Mouse (Mus musculus) fat pad, adult 2 months (tissue): Measurements from ENCODE around the gene Twist2.

ENCODE experiments used
- DNase-seq: peaks from one replicate; pipeline ENCODE4 v3.0.0-alpha.2; 2011; ENCODE audit warnings: low read depth, low spot score; ENCODE audit errors: extremely low read depth

The Twist2 gene

DNA sequence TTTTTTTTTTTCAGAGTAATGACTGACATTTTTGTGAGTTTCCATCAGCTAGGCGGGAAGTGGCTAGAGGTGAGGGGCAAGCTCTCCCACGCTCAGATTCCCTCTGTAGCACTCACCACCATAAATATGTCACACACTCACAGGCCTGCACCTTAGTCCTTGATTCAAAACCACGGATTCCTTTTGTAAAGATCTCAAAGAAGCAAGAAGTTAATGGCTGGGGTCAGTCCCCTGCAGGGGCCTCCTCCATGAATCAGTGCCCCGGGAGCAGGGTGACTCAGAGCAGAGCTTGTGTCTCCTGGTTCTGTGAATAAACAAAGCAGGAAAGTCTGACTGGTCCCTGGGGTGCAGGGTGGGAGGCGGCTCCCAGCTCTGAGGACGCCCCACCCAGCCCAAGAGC, 15.3 kb downstream of the Twist2 start:
- DNase-seq = no peak

DNA sequence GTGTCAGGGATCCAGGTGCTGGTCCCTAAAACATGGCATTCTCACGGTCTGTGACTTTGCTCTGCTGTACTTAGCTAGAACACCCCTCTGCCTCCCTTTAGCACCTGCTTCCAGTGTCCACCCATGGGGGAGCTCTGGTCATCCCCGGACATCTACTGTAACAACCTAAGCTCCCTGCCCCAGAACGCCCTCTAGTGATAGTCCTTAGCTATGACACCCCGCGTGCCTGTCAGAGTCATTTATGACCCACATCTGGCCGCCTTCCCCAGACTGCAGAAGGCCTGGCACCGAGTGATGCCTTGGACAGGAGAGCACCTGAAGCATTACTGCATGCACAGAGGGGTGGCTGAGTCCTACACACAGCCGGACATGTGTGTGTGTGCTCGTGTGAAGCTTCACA, 18.0 kb downstream of the Twist2 start:
- DNase-seq = no peak

DNA sequence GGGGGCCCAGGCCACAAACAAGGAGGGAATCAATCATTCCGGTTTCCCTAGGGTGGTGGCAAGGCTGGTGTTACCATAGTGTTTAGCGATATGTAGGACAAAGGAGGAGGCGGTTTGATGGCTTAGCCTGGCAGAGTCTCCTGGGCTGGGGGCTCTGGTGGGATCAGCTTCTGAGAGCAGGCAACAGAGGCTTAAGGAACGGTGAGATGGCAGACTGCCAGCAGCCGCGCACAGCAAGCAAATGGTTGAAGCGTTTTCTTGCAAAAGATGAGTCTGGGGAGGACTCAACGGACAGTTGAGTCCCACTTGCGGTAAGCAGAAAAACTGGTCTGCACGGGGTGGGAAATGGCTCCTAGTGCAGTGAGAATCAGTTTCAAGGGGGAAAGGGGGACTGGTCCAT, 19.3 kb downstream of the Twist2 start:
- no peak for DNase-seq

DNA sequence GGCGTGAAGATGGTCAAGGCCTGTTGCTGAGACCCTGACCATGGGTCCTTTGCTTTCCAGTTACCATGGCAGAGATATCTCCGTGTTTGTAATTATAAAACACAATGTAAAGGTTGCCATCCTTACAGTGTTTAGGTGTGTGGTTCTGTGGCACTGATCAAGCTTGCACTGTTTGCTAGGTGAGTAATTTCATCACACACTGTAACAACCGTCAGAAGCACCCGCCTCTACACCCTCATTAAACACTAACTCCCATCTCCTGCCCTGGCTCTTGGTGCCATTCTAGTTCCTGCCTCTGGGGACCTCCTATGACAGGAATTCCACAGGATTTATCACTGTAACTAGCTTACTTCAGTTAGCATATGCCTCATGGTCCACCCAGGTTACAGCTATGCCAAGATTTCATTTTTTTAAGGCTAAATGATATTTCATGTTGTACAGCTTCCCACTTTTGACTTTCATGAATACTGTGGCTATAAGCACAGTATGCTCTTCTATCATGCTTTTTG, 21.1 kb downstream of the Twist2 start:
- no peak for DNase-seq

DNA sequence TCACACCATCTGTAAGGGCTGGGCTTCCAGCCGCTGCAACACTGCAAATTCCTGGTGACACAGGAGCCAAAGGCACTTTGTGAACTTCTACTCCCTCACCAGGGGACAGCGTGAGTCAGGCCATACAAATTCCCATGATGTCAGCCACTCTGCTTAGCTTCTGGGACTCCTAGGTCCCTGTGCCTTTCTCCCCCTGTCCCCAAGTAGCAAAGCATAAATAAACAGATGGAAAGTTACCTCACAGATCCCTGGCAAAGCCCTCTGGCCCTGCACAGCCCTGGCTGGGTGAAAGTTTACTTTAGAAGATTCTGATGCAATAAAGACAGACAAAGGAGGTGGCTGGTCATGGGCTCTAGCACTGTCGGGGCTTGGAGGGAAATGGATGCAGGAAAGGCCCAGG, 22.3 kb downstream of the Twist2 start:
- DNase-seq = peak; percentile 30

DNA sequence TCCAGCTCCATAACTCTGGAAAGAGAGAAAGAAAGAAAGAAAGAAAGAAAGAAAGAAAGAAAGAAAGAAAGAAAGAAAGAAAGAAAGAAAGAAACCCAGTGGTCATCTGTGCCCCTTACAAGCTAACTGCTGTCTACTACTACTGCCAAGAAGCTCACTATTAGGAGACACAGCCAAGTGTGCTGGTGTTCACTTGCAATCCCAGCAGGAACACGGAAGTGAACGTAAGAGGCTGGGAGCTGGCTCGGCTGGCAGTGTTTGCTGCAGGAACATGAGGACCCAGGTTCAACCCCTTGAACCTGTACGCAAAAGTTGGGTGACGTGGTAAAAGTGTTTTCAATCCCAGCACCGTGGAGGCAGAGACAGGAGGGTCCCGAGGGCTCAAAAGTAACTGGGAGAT, 22.7 kb downstream of the Twist2 start:
- peak; percentile 10 for DNase-seq

DNA sequence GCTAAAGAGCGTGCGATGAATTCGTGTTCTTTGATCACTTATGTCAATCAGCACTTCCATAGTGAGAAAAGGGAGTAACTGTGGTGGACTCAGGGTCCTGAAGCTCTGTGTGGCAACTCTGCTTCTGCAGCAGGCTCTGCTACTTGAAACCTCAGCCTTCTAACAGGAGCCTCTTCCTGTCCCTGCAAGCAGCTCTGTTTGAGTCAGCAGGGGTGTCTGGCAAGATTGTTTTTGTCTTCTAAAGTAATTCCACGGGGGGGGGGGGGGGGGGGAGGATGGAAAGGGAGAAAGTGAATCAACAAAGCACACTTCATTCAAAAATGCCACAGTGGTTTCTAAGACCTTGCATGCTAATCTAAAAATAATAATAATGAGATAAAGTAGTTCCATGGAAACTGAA, 24.0 kb downstream of the Twist2 start:
- no peak for DNase-seq

DNA sequence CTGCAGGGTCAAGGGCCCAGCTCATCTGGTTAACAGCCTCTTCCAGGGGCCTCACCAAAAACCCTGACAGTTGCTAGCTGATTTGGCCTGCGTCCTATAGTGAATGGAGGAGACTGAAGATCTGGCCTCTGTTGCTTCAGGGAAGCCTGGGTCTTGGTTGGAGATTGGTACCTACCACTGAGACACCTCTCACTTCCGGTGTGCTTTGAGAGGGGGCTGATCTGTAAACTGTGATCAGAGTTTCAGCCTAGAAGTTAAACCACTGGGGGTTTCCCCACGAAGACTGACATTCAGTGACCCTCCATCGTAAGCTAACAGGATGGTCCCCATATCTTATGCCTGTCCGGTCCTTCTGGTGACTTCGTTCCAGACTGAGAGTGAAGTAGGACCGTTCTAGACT, 30.7 kb downstream of the Twist2 start:
- no peak for DNase-seq

DNA sequence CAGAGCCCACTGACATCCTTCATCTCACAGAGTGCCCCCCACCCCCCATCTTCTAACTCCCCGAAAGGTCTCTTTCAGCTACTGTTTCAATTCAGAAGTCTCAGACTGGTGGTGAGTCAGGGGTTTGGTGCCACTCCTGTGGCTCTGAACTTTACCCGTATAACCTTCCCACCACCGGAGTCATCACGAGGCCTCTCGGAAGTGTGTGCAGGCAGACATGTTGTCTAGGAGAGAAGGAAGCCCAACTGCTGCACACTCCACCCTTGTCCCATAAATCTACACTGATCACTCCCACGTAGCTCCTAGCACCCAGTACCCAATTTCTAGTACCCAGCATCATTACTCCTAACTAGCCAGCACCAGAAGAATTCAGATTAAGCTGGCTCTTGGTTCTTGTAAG, 38.3 kb downstream of the Twist2 start:
- DNase-seq = no peak

DNA sequence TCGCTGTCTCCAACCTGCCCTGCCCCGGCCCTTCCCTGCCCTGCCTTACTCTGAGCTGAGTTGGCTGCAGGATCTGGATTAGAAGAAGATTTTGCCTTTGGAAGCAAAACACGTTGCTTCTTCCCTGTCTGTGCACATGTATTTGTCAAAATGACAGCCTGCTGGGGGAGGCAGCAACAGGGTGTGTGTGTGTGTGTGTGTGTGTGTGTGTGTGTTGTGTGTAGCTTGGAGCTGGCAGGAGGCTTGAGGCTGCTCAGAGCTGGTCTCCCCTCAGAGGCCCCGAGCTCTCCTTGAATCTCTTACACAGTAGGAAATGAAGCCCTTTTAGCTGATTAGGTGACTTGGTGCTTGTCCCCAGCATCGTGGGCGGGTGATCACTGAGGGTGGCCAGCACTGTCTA, 38.7 kb downstream of the Twist2 start:
- DNase-seq = no peak

DNA sequence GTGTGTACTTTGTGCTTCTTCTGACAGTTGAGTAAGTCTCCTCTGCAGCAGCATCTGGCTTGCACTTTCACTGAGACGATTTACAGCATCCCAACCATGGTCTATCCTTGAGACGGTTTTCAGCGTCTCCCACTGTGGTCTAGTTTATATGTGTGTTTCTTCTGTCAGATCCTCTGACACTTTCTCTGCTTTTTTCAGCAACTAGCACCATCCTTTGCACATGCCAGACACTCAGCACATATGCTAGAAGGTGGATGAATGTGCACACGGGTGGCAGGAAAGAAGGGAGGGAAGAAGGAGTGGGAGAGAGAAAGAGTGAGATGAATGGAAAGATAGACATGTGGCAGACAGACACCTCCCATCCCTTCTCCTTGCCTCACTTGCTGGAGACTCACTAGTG, 43.0 kb downstream of the Twist2 start:
- no peak for DNase-seq

DNA sequence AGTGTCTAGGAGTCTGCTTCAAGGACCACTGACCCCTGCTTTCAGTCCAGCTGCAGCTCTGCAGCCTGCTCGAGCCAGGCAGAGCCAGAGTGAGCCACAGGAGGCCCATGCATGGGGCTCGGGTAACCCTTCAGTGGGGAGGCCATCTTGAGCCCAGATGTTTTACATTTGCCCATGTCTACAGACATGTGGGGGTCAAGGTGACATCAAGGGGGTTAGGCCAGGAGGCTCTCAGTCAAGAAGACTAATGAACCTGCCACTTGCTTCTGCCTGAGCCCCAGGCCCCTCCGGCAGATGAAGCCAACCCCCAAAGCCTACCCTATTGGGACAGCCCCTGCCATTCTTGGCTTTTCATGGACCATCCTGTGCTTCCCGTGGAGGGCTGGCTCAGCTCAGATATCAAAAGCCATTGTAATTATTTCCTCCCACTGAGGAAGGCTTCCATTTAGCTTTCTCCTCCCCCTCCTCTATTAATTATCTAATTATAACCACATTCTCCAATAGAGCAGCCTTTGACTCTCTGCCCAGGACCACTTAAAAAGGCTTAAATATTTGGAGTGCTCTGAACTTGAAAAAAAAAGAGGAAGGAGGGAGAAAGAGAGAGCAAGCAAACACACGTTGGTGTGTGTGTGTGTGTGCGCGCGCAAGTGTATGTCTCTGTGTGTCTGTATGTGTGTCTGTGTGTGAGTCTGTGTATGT, 43.6 kb downstream of the Twist2 start:
- no peak for DNase-seq

DNA sequence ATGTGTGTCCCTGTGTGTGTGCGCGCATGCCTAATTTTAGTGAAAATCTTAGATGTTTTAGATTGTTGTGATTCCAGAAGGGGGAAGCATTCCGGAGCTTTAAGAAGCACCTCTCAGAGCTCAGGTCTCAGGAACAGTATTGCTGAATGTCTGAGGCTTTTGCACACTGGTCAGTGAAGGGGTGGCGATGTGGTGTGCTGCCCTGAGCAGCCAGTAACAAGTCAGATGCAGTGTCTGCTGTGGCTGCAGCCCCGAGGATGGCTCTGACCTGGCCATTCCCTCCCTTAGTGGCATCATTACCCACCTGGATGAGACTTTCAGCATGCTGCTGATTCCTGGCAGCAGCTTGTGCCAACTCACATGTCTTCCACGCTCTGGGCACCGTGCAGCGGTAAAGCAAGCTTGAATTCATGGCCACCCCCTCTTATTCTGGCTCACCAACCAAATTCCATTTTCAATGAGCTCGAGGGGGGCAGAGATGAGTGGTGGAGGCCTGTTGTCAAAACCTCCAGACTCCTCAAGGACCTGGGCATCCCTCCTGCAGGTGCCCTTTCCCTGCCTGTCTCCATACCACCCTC, 44.2 kb downstream of the Twist2 start:
- DNase-seq = no peak

DNA sequence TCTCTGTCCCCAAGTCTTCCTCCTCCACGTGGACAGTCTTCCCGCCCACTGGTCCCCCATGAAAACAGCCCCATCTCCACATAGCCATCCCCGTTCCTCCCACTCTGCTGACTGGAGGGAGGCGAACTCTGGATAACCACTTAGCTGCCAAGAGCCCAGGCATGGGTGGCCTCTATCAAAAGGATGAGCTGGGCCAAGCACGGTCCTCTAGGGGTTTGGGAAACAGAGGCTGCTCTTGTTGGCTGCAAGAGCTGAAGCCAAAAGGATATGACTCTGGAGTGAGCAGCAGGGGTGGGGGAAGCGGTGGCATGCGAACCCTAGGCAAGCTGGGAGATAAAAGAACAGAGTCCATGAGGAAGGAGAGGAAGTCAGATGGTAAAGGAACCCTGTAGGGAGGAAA, 50.0 kb downstream of the Twist2 start:
- DNase-seq = no peak

DNA sequence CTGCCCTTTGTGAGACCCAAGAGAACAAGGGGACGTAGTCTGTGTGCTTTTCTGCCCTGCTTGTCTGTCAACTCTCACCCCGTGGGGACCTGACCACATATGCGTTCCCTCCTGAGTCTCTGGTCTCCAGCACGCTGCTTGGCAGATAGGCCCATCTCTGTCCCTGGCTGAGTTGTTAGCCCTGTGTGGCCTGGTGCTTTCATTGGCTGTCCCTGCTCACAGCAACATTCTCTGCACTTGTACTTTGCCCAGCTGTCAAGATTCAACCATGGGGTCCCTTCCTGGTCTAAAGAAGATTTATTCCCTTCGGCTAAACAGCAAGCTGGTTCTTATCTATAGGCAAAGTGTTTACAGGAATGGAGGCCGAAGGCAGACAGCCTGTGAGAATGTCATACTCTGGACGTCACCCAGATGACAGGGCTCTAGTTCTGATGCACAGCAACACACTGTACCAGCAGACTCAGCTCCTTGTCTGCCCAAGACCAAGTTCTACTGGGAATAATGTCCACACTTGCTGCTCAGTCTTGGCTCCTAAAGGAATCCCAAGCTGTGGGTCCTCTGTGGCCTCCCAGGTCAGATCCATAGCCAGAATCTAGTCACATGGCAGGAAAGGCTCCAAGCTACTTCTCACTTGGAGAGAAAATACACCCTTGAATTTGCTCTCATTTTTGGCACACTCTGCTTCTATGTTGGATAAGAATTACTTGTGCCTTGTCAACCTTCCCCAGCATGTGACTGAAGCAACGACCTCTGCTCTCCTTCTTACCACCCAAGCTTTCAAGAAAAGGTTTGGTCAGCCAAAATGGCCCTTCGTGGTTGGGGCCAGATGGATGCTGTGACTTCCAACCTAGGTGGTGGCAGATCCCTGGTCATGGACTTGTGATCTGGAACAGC, 55.8 kb downstream of the Twist2 start:
- no peak for DNase-seq

DNA sequence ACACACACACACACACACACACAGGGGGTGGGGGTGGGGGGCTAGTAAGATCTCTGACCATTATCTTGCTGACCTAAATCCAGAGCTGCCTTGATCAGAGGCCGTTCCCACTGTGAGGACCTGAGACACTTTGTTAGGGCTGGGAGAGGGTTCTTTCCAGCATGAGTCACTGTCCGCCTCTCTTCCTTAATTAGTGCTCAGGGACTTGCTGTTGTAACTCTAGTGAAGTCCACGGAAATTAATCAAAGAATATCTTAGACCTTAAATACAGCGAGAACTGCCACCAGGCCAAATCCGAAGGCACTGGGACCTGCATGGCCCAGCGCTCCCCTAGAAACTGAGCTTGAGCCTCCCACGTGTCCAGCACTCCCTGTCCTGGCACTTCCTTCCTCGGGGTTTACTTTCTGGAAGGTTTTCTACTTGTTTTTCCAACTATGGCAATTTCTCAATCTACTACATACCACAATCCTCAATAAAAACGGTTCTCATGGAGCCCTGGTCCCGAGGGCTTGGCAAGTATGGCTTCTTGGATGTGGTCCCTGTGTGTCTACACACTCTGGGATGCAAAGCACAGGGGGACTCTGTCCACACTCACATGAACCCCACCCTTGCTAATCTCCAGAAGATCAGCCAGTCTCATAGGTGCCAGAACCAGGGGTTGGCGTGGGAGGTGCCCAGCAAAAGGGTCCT, 57.0 kb downstream of the Twist2 start:
- no peak for DNase-seq

DNA sequence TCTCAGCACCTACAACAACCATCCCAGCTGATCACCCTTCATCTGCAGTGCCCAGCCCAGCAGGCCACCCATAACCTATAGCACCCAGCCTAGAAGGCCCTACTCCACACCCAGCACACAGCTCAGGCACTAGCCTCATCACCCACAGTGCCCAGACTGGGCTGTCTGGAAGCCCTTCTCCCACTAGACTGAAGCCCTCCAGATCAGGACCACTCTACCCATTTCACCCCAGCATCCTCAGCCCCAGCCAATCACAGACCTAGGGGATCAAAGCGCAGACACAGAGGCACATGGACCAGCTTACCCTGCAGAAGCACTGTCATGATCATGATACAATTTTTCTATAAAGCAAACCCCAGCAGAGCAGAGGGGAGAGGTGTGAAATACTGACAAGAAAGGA, 57.6 kb downstream of the Twist2 start:
- no peak for DNase-seq

DNA sequence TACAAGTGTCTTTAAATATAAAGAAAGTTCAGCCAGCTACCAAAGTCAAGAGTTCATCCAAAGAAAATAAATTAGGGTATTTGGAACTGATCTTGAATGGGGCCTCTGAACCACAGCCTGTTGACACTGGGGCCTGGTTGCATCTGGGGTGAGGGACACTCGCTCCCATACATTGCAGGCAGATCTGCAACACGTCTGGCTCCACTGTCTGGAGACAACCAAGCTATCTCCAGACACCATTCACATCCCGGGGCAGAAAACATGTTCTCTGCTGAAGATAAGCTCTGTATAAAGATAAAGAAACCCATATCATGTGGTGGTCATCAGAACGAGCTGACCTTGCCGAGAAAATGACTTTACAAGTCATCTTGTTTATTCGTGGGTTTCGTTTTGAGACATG, 60.2 kb downstream of the Twist2 start:
- no peak for DNase-seq

DNA sequence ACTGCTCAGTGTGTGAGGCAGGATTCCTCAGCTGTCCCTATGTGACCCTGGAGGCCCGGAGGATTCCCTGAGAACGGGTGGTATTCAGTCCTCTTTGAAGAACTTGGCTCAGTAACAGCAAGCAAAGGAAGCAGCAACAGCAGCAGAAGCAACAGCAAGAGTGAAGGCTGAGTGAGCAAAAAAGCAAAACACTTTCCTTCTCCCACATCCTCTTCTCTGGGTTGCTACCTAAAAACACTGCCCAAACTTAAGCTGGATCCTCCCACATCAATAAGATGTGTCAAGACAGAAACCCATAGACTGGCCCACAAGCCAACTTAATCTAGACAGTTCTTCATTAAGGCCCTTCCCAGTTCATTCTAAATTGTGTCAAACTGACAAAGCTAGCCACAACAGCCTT, 64.7 kb downstream of the Twist2 start:
- DNase-seq = no peak

DNA sequence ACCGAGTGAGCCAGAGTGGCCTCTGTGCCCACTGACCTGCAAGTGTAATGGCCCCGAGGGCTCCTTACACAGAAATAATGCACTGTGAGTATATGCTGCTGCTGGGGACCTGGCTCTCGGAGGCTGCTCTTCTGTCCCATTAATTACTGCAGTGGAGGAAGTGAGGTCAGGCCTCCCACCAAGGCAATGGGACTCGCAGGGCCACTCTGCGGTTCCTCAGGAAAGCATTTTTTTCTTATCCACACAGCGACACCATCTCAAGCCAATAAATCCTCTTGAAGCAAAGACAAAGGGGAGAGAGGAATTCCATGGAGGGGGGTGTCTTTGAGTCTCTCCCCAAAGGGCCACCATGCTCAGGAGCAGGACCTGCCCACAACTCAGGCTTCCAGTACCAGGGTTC, 69.8 kb downstream of the Twist2 start:
- no peak for DNase-seq

DNA sequence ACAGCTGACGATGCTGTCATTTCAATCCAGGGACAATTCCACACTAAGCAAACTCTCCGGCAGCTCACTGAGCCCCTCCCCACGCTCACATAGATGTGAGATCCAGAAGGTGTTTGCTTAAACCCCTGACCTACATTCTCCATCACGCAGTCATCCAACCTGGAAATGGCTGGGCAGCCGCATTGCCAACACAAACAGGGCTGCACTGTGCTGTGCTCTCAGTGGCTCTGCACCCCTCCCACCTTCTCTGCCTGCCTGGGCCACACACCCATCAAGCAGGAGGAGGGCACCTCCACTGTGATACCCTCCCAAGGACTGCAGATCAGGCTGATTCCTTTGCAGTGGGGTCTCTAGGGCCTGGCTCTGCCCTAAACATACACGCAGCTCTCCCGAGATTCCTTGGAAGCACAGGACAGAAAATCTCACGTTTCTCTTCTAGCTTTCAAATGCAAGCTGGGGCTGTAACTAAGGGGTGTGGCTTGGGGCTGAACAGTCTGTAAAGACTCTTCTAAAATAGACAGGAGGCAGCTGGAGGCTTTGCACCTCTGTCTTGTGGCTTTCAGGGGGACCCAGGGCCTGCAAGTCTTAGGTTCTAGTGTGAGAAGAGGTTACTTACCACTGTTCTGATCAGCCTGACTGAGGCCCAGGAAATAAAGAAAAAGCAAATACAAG, 71.3 kb downstream of the Twist2 start:
- DNase-seq = no peak
